Mouse (Mus musculus): ENCODE data around the gene Kat7.

The Kat7 gene

DNA sequence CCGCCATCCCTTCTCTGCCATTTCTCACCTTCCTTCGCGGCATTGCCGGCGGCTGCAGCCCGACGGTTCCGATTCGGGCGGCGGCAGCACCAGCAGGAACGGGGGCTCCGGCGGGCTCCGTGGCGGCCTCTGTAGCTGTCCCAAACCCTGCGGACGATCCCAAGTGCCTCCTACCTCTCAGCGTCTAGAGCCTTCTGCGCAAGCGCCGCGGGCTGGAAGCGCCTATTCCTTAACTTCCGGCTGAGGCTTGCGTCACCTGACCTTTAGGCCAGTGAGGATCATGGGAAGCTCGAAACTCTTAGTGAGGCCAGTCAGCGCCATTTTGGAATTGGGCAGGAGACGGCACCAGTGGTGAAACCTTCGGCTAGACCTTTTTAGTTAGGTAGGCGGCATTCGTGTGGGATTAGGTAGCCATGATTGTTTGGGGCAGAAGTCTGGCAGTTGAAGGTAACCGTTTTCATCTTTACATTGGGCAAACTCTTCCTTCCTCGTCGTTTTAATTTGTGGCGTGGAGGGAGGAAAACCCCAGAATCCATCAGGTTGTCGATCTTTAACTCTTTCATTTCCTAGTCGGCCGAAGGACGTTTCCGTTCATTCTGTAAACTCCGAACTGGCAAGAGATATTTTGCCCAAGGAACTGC is at the start of gene Kat7:
Gene Kat7, minus strand, starts transcription at position 240 of the 641 bp plus-strand sequence.
- DNase-seq (ENCODE audit: low read depth), result peak; percentile 98

DNA sequence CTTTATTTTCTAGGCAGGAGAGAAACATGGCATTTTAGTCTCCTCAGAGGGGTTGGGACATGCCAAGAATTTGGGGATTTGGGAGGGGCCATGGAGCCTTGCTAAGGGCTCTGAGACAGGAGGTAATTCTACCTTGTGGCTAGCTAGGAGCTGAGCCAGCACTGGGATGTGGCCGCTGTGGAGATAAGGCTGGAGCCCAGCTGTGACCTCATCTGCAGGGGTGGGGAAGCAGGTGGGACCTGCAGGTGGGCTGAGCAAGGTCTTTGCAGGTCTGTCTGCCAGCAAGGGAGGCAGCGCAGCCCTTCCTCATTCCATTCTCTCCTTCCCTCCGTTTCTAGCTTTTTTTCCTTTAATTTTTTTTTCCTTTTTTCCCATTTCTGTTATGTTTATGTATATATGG is 48.2 kb upstream of the Kat7 start:
- no peak for DNase-seq (ENCODE audit: low read depth)

DNA sequence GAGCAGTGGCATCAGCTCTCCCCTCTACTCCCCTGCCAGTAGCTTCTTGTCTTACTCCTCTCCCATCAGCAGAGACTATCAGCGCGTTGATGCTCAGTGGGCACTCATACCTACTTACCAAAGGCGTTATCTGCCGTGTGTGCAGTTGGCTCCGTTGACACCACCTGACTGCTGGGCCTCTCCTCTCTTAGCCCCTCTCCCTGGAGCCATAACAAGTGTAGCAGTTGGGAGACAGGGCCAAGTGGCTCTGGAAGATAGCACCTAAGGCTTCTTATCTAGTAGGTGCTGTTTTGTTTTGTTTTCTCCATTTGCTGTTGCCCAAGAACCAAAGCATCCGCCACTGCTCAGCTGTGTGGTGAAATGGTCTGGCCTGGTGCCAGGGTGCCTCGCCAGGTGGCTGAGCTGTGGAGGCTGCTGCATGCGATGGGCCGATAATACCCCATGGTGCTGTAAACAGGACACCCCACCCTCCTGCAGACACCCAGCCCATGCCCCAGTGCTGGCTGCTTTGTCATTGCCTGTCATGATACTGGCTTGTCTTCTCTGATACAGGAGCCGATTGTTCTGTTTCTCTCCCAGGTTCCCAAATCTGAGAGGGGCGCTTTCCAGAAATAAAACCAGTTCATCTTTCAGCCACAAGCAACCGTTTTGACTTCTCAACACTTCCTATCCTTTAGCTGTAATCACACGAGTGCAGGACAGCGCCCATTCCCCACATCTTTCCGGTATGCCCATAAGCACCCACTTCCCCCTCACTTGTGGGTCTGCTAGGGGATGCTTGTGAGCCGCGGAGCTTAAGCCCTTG is 46.6 kb upstream of the Kat7 start:
- peak; percentile 93 for DNase-seq (ENCODE audit: low read depth)

DNA sequence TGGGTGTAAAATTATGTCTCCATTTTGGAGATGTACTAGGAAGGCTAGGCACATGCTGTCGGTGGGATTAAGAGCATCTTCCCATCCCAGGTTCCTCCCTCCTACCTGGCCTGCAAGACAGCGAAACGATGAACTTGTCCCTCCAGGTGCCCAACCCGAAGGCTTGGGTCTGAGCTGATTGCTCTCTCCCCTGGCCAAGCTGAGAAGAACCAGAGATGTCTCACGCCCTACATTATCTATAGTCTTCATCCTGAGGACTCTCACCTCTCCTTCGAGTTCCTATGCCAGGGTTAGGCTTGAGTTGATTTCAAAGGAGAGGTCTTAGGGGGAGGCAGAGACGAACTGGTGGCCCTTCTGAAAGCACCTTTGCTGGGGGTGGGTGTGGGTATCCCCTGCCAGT is 46.0 kb upstream of the Kat7 start:
- no peak for DNase-seq (ENCODE audit: low read depth)

DNA sequence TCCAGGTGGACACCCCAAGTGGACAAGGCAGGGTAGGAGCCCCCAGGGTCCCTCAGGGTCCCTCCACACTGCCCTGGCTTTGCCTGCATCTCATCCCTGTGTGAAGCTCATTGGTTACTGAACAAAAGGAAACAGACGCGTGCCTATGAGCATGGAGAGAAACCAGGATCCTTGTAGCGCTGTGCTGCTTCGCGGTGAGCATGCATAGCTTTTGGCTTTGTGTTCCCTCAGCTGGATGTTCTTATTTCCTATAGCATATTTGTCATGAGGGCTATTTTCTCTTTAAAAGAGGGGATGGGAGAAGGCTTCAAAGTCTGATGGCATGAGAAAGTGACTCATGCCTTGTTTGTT is 45.6 kb upstream of the Kat7 start:
- DNase-seq (ENCODE audit: low read depth), result peak; percentile 47

DNA sequence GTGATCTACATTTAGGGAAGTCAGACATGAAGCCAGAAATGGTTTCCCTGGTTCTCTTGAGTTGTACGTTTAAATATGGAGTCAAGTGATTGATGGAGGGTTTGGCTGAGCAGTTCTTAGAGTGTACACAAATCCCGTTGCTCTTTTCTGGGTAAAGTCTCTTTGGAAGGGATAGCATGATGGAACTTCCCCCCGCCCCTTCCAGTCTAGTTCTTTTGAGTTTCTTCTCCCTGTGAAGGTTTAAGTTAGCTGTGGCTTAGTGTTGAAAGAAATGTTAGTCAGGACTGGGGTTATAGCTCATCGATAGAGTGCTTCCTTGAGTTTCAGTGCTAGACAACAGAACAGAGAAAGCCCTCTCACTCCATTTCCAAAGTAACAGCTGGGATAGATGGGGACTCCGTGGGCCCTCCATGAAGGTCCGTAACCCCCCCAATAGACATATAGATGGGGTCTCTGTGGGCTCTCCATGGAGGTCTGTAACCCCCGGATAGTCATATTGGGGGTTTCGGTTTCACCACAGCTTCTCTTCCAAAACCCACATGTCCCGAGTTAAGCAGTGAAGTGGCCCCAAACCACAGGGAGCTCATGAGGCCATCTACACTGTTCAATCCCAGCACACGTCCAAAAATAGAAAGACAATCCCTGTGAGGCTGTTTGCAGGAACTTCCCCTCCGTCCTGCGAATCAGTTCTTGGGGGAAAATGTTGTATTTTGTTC is 45.1 kb upstream of the Kat7 start:
- no peak for DNase-seq (ENCODE audit: low read depth)

DNA sequence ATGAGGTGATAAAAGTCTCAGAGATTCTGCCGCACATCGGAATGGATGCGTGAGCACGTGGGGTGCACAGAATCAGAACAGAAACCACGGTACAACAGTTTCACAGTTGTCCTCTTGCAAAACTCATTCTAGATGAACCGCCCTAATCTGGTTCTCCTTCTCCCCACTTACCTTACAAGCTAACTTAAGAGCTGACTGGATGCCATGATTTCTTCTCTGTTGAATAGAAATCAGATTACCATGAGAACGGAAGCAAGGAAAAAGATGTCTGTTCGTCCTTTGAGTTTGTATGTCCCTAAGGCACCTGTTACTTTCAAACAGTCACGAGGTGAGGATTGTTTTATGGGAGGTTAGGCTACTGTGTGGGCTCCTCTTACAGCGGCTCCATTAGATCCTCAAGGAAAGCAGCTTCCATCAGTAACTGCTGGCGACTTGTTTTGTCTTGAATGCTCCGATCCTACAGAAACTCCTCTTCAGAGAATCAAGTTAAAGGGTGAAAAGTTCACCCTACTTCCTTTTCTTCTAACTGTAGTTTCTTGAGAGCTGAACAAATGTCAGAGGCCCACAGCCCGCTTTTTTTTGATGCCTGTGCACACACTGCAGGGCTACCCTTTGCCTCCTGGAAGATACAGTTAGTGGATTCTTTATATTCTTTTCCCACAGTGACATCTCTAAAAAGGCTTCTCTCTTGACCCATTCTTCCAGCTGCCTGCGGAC is 44.3 kb upstream of the Kat7 start:
- DNase-seq (ENCODE audit: low read depth), result peak; percentile 56

DNA sequence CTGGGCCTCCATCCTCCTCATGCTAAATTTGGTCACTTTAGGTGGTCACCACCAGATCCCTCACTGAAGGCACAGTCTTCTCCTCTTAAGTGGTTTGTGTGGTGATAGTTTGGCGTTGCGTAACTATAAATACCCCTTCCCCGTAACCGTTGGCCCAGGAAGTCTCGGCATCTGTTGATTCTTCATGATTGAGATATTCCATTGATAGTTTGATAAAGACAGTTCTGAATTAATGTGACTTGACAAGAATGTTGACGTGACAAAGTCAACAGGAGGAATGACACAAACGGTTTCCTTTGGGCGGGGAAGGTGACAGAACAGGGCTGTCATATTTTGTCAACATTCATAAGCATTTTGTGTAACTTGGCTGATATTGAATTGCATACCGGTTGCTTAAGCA is 43.2 kb upstream of the Kat7 start:
- DNase-seq (ENCODE audit: low read depth), result peak; percentile 52

DNA sequence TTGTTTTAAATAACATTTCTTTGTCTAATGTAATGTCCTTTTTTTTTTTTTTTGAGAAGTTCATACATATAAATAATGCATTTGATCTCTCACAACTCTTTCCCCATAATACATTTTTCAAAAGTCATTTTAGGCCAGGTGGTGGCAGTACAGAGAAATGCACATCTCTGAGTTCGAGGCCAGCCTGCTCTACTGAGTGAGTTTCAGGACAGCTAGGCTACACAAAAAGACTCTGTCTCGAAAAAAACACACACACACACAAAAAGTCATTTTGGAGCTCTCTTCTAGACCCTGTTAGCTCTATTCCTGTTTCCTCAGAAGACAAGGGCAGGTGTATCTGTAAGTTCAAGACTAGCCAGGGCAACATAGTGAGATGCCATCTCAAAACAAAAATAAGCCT is 42.6 kb upstream of the Kat7 start:
- DNase-seq (ENCODE audit: low read depth), result peak; percentile 42

DNA sequence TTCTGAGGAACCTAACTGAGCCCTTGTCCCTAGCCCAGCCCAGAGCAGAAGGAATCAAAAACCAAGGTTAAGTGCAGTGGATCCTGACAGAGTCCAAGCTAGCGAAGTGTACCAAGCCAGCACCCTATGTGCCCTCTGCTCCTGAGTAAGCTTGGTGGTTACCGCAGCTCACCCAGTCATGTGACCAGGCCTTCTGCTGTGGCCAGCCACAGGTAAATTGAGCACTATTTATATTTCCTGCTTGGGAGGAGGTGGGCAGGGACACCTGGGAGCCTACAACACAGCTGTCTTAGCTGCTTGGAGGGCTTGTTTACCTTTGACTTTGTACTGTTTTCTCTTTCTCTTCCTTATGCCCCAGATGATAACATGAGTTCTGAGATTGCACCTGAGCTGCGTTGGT is 40.9 kb upstream of the Kat7 start:
- DNase-seq (ENCODE audit: low read depth), result peak; percentile 48

DNA sequence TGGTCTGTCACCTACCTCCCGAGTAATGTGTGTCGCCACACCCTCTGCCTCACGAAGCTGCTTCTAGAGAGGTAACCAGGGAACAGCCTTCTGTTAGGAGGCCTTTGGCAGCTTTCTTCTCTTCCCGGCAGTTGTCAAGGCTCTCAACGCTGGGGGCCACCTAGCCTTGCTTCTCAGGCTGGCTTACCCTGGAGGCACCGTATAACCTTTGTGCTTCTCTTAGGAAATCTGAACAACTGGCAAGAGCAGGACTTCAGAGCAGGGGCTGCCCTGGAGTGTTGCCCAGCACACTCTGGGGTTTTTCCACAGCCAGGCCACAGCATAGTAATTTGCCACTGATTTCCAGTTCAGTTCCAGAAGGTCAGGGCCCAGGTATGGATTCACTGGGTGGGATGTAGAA is 40.2 kb upstream of the Kat7 start:
- DNase-seq (ENCODE audit: low read depth), result no peak

DNA sequence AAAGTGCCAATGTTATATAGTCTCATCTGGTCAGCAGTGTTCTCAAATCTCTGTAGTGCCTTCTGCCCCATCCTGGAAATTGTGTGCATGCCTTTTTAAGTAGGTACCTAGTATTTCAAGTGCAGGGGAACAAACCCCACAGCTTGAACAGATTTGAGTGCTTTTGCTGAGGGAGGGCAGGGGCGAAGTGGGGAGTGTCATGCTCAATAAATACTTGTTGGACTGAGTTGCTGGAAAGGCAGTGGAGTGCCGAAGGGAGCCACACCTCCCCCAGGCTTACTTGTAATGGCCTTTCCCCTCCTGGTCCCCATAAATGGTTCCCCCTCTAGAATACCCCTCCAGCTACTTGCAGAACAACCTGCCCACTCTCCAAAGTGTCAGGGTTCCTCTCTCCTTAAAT is 34.1 kb upstream of the Kat7 start:
- no peak for DNase-seq (ENCODE audit: low read depth)

DNA sequence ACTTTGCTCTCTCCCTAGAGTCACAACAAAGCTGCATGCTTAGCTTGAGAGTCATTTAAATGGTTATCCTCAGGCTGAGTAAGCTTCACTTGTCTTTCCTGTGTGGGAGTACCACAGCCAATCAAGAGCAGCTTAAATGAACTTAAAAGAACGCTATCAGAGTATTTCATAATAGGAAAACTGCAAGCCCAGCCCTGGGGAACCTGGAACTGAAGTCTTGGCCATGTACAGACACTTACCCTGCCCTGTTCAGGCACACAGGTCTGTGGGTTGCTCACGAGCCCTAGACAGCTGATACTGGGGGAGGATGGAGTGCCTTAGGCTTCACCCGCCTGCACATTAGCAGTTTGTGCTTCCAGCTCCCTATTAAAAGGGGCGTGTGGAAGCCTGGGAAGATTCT is 33.1 kb upstream of the Kat7 start:
- no peak for DNase-seq (ENCODE audit: low read depth)

DNA sequence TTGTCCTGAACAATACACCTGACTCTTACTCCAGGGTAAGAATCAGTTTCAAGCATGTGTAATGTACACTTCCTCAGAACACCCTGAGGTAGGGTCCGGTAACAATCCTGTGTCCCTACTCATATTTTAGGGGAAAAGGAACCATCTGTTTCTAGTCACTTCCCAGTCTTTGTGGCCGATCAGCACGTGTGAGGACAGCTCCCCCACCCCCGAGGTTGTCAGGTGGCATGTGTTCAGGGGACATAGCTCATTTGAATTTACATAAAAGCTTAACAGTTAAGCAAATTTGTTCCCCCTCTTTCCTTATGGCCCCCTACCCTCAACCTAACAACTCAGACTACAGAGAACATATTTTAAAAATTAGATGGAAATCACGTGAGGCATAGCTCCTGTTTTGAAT is 30.6 kb upstream of the Kat7 start:
- no peak for DNase-seq (ENCODE audit: low read depth)

DNA sequence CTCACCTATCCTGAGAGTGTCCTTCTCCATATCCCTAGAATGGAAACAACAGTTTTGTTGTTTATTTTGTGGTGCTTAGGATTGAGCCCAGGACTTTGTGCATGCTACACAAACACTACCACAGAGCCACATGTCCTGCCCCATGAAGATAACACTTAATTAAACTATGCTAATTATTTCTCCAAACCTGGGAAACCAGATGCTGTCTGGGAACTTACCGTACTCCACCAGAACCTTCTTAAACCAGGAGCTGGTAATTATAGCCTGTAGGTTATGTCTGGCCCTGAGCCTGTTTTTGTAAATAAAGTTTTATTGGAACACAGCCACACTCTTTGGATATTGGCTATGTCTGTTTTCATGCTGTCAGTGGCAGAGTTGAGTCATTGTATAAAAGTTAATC is 30.2 kb upstream of the Kat7 start:
- no peak for DNase-seq (ENCODE audit: low read depth)

DNA sequence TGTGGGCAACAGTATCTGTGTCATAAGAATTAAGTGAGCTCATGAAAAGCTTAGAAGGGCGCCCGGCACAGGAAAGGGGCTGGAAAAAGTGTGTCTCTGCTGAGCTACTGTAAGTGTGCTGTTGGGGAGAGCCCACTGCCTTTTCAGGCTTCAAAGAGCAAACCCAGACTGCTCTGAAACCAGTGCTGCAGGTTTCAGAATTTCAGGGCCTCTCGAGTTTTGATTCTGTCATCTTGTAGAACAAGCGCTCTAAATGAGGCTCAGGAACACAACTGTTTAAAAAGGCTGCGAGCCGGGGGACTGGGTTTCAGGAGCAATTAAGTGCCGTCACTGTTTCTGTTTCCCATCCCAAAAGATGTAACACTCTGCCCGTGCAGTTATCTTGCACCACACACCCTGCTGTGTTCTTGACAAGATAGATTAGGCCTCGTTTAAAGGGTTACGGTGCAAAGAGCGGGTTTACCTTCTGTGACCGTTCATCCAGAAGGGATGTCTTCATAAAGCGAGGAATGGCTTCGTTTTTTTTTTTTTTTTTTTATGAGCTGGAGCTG is 29.5 kb upstream of the Kat7 start:
- peak; percentile 54 for DNase-seq (ENCODE audit: low read depth)

DNA sequence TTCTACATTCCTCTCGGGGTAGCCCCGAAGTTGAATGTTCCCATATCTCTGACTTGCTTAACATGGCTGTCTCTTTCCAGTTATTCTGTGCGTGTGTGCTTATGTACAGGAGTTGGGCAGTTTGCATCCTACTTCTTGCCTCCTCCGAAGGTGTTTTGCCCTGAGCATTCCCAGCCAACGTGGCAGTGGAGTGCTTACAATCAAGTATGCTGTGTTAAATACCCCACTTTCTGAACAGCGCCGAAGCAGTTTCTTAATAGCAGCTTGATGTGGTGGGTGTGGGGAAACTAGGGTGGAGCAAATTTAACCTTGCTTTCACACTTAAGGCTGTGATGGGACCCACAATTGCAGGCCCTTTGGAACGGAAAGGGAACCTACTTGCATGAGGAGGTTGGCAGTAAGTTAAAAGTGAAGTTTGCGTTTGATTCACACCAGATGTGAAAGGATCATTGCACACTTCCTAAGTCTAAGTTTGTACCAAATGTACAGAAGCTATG is 27.8 kb upstream of the Kat7 start:
- DNase-seq (ENCODE audit: low read depth), result peak; percentile 59

DNA sequence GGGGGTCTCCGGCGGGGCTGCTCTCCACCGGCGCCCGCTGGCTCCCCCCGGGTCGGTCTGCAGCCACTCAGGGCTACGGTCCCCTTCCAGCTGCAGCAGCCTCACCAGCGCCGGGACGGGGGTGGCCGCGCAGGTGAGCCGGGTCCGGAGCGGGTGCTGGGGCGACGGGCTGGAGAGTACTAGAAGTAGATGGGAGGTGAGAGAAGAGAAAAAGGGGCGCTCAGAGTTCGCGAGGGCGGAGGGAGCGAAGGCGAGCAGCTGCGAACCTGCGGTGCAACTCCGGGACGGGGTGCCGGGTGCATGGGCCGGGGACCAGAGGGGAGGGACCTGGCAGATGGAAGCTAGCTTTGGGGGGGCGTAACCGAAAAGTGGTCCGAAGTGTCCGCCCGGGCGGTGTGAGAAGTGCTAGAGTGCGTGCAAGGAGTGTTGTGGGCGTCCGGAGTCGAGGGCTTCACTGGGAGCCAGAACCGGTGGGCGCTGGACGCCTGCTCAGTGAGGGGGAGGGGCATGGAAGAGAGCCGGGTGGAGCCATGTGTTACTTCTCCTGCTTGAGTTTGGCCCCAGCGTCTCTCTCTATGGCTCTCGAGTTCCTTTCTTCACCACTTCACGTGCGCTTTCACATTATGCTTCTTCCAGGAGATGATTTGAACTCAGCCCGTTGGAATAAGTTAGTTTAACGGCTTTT is 27.2 kb upstream of the Kat7 start:
- DNase-seq (ENCODE audit: low read depth), result peak; percentile 72

DNA sequence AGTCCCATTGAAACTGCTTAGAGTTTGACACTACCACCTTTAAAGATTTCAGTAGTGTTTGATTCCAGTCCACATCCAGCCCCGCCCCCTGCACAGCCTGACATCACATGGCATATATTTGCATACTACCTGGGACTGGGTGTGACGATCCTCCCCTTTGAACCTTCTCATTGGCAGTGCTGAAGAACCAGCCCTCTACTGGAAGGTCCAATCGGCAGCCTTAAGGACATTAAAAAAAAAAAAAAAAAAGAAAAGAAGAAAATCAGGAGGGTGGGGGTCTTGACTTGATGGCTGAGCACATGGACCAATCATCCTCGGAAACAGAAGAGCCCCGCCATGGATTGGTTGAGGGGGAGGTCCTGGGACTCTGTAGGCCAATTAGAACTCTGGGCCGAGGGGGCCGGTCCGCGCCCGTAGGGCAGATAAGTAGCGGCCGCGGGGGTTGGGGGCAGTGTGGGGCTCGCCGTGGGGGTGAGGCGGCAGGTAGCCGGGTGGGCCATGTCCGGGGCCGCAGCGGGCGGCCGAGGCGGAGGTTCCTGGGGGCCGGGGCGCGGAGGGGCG is 26.6 kb upstream of the Kat7 start, which contains the start of gene Fam117a:
Gene Fam117a, plus strand, starts transcription at position 451 of the 561 bp plus-strand sequence.
- peak; percentile 95 for DNase-seq (ENCODE audit: low read depth)

DNA sequence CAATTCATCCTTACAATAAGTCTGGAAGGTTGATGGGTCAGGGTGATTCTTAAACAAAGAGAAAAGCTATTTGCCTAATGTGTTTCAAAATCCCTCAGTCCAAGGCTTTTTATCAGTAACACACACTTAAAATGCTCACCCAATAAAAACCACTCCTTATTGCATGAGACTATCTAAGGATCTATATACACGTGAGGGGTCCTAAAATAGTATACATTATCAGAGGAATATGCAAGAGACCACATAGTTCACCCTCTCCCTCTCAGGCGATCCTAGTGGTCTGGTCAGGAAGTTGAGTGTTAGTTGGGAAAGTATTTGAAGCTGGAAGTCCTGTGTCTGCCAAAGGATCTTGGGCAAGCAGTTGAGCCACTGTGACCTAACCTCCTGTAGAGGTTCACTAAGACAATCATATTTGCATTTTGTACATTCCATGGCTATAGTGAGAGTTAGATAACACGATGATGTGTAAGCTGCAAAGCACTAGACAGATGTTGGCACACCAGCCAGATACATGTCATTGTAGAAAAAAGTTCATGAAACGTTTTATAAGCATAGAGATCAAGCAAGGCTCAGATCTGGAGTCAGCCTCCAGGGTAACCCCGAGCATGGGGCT is 24.5 kb upstream of the Kat7 start:
- DNase-seq (ENCODE audit: low read depth), result no peak

DNA sequence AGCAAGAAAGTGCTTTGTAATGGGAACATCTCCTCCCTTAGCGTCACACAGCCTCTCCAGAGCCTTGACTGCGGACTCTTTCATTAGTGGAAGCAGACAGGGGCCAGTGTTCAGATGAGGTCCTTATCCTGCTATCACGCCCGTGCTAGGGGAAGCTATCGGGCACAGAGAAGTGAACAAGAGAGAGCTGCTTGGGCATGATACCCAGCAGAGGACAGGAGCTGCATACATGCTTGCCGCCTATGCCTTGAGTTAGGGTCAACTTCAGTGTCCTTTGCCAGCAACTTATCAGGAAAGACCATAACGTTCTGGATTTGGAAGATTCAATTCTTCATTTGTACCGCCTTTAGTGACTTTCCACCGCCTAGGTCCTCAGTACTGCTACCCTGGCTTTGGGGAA is 23.8 kb upstream of the Kat7 start:
- no peak for DNase-seq (ENCODE audit: low read depth)

Measured in naive thymus-derived CD4-positive, alpha-beta T cell, adult 2 months (primary cell).